Mouse (Mus musculus) kidney, adult 8-10 months (tissue): ENCODE results near the gene Gprc5c.

Experiments
- DNase-seq, 2 experiments: peaks; one replicate each; pipeline ENCODE4 v3.0.0; 2022

The Gprc5c gene

DNA sequence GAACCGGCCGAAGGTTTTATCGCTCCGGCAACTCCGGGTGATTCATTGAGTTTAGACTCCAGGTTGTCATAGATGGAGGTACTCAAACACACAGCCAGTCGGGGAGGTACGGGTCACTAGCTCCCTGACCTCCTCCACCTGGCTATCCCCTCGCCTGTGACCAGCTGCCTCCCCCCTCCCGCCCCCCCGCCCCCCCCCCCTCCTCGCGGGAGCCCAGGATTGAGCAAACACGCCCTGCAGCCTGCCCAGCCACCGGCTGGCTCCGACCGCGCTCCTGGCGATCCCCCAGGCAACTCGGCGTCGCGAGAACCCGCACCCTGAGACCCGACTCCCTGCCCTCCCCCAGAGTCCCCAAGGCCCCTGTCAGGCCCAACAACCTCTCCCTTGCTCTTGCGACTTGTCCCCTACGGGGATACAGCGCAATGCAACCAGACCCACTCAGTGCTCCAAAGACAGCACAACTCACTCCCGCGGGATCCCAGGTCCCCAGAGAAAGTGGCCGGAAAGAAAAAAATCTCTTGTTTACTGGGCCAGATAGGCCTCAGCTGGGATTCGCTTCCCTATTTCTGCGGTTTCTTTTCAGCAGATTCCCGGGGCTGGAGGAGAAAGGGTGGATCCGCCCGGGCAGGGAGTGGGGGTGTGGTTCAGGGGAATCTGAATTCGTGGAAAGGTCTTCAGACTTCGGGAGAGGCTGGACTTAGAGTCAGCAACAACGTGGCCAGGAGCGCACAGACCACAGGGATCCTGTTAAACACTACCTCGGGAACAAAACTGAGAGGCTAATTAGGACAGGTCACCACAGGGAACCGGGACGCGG, at the start of gene Gprc5c:
Gene Gprc5c, plus strand, starts transcription at position 701 of the 817 bp plus-strand sequence.
- peak; percentile 84 to 91 for DNase-seq

DNA sequence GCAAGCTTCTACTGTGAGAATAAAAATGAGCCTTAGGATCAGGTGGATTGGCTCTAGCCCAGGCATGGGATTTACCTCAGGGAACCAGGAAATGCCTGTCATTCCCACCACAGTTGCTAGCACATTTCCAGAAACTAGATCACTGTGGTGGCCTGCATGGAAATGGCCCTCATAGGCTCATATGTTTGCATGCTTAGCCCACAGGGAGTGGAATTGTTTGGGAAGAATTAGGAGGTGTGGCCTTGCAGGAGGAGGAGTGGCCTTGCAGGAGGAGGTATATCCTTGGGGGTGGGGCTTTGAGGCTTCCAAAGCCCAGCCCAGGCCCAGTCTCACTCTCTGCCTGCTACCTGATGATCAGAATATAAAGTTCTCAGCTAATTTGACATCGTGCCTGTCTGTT, 49.0 kb upstream of the Gprc5c start:
- DNase-seq: no peak

DNA sequence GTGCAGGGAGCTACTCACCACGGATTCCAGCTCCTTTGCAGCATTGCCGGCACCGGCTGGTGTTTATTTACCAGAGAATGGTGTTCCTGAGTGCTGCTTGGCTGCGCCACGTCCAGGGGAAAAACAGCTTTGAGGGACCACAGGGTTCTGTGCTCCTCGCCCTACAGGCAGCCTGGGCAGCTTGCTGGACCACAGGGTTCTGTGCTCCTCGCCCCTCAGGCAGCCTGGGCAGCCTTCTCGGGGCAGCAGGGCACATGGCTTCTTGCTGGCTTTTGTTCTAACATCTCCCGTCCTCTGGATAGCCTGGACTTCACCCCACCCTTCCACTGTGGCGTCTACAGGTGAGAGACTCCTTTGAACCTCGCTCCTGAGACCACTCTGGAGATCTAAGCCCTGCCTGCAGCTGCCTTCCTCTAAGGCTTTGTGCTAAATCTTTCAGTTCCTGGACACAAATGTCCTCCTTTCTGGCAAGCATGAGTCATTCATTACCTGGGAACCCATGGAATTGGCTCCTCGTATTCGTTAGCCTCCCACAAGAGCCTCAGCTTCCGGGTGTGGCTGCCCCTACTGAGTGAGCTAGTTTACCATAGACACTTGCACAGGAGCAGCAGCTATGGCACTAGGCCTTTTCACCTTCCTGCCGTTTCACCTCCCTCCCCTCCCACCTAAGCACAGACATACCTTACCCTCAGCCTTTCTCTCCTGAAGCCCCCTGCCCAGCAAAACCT, 48.2 kb upstream of the Gprc5c start:
- DNase-seq: no peak

DNA sequence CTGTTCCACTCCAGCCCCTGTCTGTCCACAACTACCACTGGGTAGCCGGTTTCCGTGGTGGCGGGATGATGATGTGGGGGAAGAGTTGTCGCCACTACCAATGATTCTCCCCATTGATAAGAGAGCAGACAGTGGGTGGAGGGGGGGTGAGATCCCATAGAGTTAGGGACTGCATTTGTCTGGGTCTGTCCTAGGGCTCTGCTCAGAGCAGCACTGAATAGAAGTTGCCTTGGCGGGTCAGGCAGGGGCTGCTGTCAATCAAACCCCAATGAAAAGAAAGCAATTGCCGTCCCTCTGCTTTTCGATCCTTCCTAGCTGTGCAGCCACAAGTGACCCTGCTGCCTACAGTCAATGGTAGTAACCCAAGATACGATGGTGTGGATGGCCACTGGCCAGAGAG, 47.0 kb upstream of the Gprc5c start:
- DNase-seq: no peak

DNA sequence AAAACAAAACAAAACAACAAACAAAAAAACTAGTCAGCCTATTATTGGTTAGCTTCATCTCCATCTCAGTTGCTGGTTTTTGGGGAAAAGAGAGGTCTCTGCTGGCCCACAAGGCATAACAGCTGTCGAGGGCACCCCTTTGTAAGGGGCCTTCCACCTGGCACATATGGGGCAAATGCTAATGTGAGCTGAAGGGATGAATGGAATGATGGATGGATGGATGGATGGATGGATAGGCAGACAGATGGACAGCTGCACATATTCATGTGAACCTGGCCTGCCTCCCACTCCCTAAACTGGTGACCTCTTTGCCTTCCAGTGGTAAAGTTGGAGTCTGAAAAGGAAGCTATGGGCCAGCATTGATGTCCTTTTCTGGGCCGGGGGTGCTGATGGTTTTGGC, 43.9 kb upstream of the Gprc5c start:
- no peak for DNase-seq

DNA sequence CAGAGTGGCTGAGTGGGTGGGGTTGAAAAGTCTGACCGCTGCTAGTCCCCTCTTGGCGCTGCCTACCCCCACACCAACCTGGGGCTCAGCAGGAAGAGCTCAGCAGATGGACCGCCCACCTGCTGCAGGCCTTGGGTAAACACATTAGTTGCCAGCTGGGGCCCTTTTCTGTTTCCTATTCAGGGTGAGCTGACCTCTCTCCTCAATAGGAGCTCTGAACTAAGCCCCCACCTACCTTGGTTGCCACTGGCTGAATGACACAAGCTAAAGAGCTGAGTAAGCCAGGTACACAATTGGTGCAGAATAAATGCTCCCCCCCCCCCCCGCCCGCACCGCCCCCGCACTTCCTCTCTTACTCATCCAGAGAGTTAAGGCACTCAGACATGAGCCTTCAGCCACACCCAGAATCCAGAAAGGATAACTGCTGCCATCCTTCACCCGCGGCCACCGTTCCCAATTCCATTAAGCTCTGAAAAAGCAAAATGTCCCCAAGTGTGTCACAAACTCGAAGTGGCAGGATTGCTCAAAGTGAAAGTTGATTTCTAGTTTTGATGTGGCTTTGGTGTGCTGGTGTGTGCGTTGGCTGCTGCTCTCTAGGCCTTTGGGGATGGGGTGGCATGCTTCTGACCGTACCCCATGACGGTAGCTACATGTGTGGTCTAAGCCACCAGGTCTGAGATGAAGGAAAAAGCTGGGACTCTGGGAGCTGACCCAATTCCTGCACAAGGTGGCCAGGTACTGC, 43.1 kb upstream of the Gprc5c start:
- DNase-seq: no peak

DNA sequence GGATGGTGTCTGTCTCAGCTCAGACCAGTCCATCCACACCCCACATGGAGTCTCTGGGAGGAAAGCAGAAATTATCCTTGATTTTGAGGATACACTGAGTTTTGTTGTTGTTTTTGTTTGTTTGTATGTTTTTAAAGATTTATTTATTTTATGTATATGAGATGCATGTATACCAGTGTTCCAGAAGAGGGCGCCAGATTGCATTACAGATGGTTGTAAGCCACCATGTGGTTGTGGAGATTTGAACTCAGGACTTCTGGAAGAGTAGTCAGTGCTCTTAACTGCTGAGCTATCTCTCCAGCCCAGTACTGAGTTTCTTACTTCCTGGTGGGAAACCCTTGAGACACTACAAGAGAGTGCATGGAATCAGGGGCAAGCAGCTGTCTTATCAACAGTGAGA, 41.6 kb upstream of the Gprc5c start:
- DNase-seq: no peak

DNA sequence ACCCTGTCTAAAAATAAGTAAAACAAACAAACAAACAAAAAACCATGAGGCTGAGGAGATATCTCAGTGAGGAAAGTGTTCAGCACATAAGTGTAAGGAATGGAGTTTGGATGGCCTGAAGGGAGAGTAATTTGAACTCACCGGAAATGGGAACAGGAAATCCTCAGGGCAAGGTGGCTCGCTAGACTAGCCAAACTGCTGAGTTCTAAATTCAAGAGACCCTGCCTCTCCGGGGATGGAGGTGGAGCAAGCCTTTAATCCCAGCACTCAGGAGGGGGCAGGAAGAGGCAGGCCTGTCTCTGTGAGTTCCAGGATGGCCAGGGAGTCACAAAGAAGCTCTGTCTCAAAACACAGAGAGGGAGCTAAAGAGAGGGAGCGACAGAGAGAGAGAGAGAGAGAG, 40.6 kb upstream of the Gprc5c start:
- DNase-seq: no peak

DNA sequence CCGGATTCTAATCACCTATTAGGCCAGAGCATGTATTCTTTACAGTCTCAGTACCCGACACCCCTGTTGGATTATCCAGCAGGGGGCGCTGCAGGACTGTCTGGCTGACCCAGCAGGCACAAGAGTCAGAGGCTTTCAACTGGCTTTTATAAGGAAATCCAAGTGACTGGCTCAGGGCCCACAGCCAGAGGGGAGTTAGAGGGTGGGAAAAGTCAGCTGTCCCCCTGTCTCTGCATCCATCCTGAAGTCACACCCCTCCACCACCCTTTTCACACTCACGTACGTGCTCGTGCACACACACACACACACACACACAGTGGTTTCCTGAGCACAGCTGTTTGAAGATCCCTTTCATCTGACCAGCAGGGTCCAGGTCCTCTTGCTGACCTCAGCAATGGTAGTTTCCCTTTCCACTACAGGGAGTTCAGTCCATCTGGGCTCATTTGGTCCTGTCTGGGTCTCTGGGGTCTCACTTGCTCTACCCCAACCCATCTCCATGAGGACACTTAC, 38.2 kb upstream of the Gprc5c start:
- peak; percentile 84 to 94 for DNase-seq

DNA sequence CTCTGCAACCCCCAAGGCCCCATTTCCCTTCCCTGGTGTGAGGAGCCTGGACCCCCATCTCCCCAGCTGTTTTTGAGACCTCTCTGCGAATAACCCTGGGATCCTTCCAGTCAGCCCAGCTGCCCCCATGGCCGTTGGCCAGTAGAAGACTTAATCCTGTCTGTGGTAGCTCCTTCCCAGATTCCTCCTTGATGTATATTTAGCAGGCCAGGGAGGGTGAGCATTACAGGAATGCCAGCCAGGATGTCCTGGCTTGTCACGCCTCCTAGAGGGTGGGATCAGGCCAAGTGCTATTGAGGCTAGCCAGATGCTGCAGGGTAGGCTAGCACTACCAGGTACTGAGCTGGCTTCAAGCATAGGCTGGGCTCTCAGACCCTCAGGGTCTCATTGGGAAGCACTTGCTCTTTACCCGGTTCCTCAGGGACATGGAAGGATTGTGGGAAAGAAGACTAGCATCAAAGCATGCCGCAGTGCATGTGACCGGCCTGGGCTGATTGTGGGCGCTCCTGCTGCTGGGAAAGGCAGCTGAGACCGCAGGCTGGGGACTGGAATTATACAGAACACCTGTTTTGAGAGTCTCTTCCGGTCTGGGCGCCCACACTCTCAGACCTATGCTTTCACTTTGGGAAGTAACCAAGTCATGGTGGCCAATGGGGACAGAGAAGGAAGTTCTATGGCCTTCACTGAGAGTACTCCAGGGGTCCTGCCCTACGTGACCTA, 35.9 kb upstream of the Gprc5c start:
- DNase-seq: no peak

DNA sequence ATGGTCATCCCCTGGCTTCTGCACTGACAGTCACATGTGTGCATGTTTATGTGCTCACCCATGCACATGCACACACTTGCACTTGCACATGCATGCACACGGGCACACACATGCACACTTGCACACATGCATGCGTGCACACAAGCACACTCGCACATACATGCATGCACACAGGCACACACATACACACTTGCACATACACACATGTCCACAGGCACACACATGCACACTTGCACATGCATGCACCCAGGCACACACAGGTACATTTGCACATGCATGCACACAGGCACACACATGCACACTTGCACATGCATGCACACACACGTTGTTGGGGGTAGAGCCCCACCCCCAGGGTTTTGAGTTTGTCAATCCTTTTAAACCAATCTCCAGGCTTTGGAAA, 34.0 kb upstream of the Gprc5c start:
- DNase-seq: no peak

DNA sequence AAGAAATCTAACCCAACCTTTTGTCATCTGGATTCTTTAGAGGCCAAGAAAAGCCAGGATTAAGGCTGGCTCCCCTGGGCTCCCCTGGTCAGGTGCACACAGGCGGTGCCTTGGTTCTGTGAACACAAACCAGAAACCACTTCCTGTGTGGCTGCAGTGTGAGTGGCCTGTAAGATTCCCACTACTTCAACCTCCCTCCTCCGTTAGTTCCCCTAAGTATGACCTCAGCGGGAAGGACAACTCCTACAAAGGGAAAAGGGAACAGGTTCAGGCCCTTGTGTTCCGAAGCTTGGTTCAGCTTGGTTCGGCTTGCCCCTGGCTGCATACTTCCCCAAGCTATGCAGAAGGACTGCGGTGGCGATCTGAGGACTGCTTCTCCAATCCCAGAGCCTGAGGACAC, 32.8 kb upstream of the Gprc5c start:
- DNase-seq: no peak

DNA sequence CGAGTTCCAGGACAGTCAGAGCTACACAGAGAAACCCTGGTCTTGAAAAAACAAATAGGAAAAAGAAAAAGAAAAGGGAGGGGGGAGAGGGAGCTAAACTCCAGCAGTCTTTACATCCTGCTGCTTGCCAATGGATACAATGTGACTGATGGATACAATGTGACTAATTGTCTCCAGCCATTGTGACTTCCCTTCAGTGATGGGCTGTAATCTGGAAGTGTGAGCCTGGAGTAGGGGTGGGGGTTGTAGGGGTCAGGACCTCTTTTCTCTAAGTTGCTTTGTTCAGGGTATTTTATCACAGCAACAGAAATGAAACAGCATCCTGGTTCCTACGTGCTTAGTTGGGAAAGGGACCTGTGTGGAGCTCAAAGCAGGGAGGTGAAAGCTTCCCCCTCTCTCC, 31.8 kb upstream of the Gprc5c start:
- no peak for DNase-seq

DNA sequence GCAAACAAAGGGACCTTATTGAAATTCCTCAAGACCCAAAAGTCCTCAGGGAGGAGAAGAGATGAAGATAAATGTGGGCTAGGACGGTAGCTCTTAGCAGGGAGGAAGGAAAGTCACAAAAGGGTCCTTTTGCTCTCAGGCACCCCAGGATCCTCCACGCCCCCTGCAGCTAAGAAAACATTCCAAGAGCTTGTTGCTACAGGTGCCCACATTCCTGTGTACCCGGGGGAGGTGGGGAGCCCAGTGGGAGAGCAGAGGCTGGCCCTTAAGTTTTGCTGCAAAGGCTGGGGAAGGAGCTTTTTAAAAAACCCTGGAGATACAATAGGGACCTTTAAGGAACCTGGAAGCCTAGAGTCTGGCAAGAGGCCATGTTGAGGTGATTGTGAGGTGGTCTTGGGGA, 30.5 kb upstream of the Gprc5c start:
- no peak for DNase-seq

DNA sequence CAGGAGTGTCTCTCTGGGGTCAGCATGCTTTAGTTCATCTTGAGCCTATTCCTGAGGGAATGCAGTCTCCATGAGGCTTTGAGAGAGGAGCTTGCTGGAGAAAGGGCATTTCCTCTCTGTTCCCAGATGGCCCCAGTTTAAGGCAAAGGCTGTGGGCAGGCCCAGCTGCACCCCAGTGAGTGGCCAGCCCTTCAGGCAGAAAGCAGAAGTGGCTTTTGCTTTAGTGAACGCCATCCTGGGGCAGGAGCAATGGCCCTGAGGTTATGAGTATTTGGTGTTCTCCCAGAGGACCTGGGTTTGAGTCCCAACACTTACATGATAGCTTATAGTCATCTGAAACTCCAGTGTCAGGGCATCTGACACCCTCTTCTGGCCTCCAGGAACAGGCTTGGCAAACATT, 29.6 kb upstream of the Gprc5c start:
- DNase-seq: no peak

DNA sequence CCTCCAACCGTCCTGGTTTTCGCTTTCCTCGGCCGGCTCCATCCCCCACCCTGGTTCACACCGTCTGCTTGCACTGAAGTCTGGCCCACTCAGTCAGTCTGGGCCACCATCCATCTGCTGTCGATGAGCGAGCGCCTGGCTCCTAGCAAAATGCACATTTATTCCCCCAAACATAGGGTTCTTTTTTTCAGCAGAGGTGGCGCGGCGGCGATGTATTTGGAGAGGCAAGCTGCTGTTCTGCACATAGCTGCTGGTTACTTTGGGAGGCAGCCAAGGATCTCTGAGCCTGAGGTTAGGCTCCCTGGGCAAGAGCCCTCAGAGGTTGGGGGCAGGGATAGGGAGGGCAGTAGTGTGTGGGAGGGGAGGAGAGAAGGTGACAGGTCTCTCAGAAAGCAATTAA, 28.2 kb upstream of the Gprc5c start:
- DNase-seq: peak; percentile 76 to 82

DNA sequence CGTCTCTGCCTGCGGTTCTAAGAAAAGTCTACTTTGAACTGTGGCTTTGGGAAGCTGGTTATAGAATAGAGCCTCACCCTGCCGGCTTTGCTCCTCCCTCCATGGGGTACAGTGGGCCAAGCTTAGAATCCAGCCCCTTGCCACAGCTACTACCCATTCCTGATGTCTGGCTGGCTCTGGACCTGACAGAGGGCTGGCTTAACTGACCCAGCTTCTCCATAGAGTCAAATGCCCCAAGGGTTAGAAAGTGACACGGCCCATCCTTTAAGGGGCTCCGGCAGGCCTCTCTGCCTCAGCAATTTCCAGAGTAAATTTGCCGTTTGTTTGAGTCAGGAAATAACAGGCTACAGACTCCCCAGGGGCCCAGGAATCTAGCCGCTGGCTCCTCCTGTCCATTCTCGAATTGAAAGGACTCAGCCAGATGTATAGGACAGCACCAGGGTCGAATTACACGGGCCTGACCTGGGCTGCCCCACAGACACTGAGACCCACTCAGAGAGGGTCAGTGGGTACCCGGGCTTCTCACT, 27.7 kb upstream of the Gprc5c start:
- no peak for DNase-seq

DNA sequence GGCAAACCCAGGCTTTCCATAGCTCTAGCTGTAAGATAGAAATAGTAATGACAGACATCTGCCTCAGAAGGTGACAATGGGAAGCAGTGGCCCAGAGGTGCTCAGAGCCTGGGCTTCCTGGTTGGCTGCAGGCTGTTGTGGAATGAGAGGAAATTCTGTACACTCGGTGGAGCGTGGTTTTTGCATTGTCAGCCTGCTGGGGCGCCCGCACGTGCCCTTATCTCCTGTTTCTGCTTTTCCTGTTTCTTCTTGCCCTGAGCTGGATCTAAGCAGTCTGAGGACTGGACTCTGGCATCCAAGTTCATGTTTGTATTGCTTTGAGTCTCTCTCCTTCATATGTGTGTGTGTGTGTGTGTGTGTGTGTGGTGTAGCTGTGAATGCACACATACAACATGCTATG, 24.3 kb upstream of the Gprc5c start:
- DNase-seq: peak; percentile 87 to 89

DNA sequence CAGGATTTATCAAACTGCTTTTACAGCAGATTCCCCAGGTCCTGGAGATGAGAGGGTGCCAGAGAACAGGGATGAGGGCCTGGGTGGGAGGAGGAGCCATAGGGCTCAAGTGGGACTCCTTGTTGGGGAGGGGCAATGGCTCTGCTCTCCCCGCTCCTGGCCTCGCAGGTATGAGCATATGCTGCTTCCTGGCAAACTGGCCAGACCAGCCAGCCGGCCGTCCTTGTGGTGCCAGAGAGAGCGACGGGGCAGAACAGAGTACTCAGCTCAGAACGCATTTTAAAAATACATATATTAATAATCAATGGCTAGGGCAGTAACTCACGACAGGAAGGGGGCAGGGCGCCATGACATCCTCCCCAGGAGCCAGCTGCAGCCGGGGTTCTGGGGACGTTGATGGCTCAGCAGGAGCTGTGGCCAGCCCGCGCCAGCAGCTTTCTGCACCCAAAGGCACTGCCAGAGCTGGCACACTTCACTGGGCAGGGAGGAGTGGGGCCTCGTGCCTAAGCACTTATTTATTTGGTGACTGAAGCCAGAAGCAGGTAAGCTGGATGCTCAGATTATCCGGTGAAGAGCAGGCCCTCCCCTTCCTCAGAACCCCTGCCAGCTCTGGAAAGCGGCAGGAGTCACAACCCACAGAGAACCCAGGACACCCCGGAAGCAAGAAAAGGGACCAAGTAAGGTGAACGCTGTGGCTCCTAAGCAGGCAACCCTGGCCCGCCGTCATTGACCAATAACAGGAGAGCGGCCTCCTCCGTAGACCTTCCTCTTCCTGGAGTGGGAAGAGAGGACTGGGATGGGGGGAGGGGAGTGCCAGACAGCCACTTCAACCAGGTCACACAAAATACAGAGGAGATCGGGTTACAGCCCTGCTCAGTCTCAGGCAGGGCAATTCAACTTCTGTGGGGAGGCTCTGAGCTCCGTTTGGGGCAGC, 21.2 kb upstream of the Gprc5c start:
- peak; percentile 88 to 92 for DNase-seq

DNA sequence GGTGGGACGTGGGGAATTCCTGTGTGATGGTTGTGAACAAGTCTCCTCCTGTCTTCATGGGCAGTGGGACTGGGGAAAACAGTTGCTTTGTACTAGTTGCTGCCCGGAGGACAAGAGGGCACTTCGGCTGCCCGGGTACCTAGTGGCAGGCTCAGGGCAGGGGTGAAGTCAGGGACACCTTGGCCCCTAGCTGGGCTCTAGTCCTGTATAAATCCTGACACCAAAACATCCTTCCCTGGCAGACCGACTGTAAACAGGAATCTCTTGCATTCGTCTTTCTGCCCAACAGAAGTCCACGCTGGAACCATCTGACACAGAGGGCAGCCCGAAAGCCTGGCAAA, 20.5 kb upstream of the Gprc5c start:
- peak in 1 of 2 experiments; percentile 68 for DNase-seq

DNA sequence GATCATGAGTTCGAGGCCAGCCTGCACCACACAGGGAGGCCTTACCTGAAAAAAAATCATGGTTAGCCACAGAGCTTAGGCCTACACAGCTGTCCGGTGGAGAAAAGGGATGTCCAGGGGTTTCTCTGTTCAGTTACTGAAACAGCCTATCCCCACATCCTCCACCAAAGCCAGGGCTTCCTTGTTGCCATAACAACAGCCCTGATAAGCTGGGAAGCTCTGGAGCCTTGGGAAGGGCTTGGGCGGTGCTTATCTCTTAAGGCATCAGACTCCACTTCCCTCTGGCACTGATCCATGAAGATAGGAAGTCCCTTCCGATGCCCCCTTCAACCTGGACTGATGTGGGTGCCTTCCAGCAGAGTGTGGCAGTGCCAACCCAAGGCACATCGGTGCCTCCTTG, 17.8 kb upstream of the Gprc5c start:
- DNase-seq: no peak
